Mouse (Mus musculus): ENCODE data around the gene Fras1. TPM values are rescaled to one million over a fixed set of nuclear protein-coding genes. Genes with fewer than 3 reads are reported as not detected.

Gene Fras1
- polyA plus RNA-seq, 1 experiment from 2014 or later: 34.5 TPM

- 92% methylated on average over 4 of the region's 4 CpGs for whole genome bisulfite sequencing
- no peaks in the 10 kb centered on the region for H3K36me3 ChIP-seq (ENCODE audit: control insufficient read depth, insufficient read depth, low read length)
- peaks cover 3 to 11% of the 10 kb centered on the region in 2 experiments; a peak in 1 of 4 replicates for H3K4me1 ChIP-seq (ENCODE audit: control insufficient read depth in 2 of 2, insufficient read depth in 2 of 2, low read length in 2 of 2)
- H3K27me3 ChIP-seq (ENCODE audit: control insufficient read depth, insufficient read depth, low read length): no peaks in the 10 kb centered on the region
- H3K4me2 ChIP-seq (ENCODE audit: low read length): no peak overlapping the region
- no peak overlapping the region for H3K4me3 ChIP-seq (ENCODE audit: control insufficient read depth in 1 of 2, insufficient read depth in 1 of 2, low read depth in 1 of 2, low read length in 2 of 2)
- H3K9ac ChIP-seq (ENCODE audit: low read length): no peak overlapping the region
- no peaks in the 10 kb centered on the region for H3K9me3 ChIP-seq (ENCODE audit: control insufficient read depth, low read length)
- no peak for ATAC-seq (ENCODE audit: insufficient number of reproducible peaks, insufficient read depth, low FRiP score, low read depth)
- no peak overlapping the region for H3K27ac ChIP-seq (replicated peaks in 1 of 2; ENCODE audit: control insufficient read depth in 1 of 2, insufficient read depth in 1 of 2, low read depth in 2 of 2, low read length in 2 of 2)
Measured at GRCm38 (mm10) chr5:96437870-96438269, 64.1 kb downstream of the Fras1 start.

GRCm38 (mm10) chr5:96439811-96440210, 66.1 kb downstream of the Fras1 start:
- Histone ChIP-seq H3K4me1 (ENCODE audit: control insufficient read depth in 2 of 2, insufficient read depth in 2 of 2, low read length in 2 of 2) (peaks cover 3 to 9% of the 10 kb centered on the region in 2 experiments; a peak in 1 of 4 replicates), H3K27me3 (ENCODE audit: control insufficient read depth, insufficient read depth, low read length) (no peaks in the 10 kb centered on the region), H3K27ac (replicated peaks in 1 of 2; ENCODE audit: control insufficient read depth in 1 of 2, insufficient read depth in 1 of 2, low read depth in 2 of 2, low read length in 2 of 2) (no peak overlapping the region), H3K4me2 (ENCODE audit: low read length) (no peak overlapping the region), H3K4me3 (ENCODE audit: control insufficient read depth in 1 of 2, insufficient read depth in 1 of 2, low read depth in 1 of 2, low read length in 2 of 2) (no peak overlapping the region), H3K36me3 (ENCODE audit: control insufficient read depth, insufficient read depth, low read length) (no peaks in the 10 kb centered on the region), H3K9ac (ENCODE audit: low read length) (no peak overlapping the region), H3K9me3 (ENCODE audit: control insufficient read depth, low read length) (no peaks in the 10 kb centered on the region)
- ATAC-seq (ENCODE audit: insufficient number of reproducible peaks, insufficient read depth, low FRiP score, low read depth): no peak
- 92% methylated on average over 4 of the region's 4 CpGs for WGBS

GRCm38 (mm10) chr5:96447460-96447859, 73.7 kb downstream of the Fras1 start:
- Histone ChIP-seq H3K4me1 (ENCODE audit: control insufficient read depth in 2 of 2, insufficient read depth in 2 of 2, low read length in 2 of 2) (no peaks in the 10 kb centered on the region; a peak in 2 of 4 replicates), H3K4me3 (ENCODE audit: control insufficient read depth in 1 of 2, insufficient read depth in 1 of 2, low read depth in 1 of 2, low read length in 2 of 2) (no peak overlapping the region), H3K9me3 (ENCODE audit: control insufficient read depth, low read length) (no peaks in the 10 kb centered on the region), H3K27ac (replicated peaks in 1 of 2; ENCODE audit: control insufficient read depth in 1 of 2, insufficient read depth in 1 of 2, low read depth in 2 of 2, low read length in 2 of 2) (no peak overlapping the region), H3K9ac (ENCODE audit: low read length) (no peak overlapping the region), H3K36me3 (ENCODE audit: control insufficient read depth, insufficient read depth, low read length) (no peaks in the 10 kb centered on the region), H3K4me2 (ENCODE audit: low read length) (no peak overlapping the region), H3K27me3 (ENCODE audit: control insufficient read depth, insufficient read depth, low read length) (no peaks in the 10 kb centered on the region)
- no peak for ATAC-seq (ENCODE audit: insufficient number of reproducible peaks, insufficient read depth, low FRiP score, low read depth)
- 85% methylated on average over 7 of the region's 7 CpGs for WGBS

GRCm38 (mm10) chr5:96452027-96452426, 78.3 kb downstream of the Fras1 start:
- Histone ChIP-seq H3K9ac (ENCODE audit: low read length) (no peak overlapping the region), H3K9me3 (ENCODE audit: control insufficient read depth, low read length) (no peaks in the 10 kb centered on the region), H3K4me1 (ENCODE audit: control insufficient read depth in 2 of 2, insufficient read depth in 2 of 2, low read length in 2 of 2) (peaks cover 7 to 18% of the 10 kb centered on the region in 2 experiments), H3K36me3 (ENCODE audit: control insufficient read depth, insufficient read depth, low read length) (no peaks in the 10 kb centered on the region), H3K4me2 (ENCODE audit: low read length) (no peak overlapping the region), H3K4me3 (ENCODE audit: control insufficient read depth in 1 of 2, insufficient read depth in 1 of 2, low read depth in 1 of 2, low read length in 2 of 2) (no peak overlapping the region), H3K27me3 (ENCODE audit: control insufficient read depth, insufficient read depth, low read length) (no peaks in the 10 kb centered on the region), H3K27ac (replicated peaks in 1 of 2; ENCODE audit: control insufficient read depth in 1 of 2, insufficient read depth in 1 of 2, low read depth in 2 of 2, low read length in 2 of 2) (no peak overlapping the region)
- no peak for ATAC-seq (ENCODE audit: insufficient number of reproducible peaks, insufficient read depth, low FRiP score, low read depth)
- 86% methylated on average over 1 of the region's 1 CpGs for WGBS

- ATAC-seq (ENCODE audit: insufficient number of reproducible peaks, insufficient read depth, low FRiP score, low read depth): no peak
- Histone ChIP-seq H3K27ac (replicated peaks in 1 of 2; ENCODE audit: control insufficient read depth in 1 of 2, insufficient read depth in 1 of 2, low read depth in 2 of 2, low read length in 2 of 2) (no peak overlapping the region), H3K4me3 (ENCODE audit: control insufficient read depth in 1 of 2, insufficient read depth in 1 of 2, low read depth in 1 of 2, low read length in 2 of 2) (no peak overlapping the region), H3K4me2 (ENCODE audit: low read length) (no peak overlapping the region), H3K27me3 (ENCODE audit: control insufficient read depth, insufficient read depth, low read length) (no peaks in the 10 kb centered on the region), H3K9me3 (ENCODE audit: control insufficient read depth, low read length) (no peaks in the 10 kb centered on the region), H3K9ac (ENCODE audit: low read length) (no peak overlapping the region), H3K4me1 (ENCODE audit: control insufficient read depth in 2 of 2, insufficient read depth in 2 of 2, low read length in 2 of 2) (peaks cover 7 to 22% of the 10 kb centered on the region in 2 experiments), H3K36me3 (ENCODE audit: control insufficient read depth, insufficient read depth, low read length) (no peaks in the 10 kb centered on the region)
- WGBS: 85% methylated on average over 5 of the region's 5 CpGs
Measured at GRCm38 (mm10) chr5:96453386-96453785, 79.6 kb downstream of the Fras1 start.

- H3K4me3 ChIP-seq (ENCODE audit: control insufficient read depth in 1 of 2, insufficient read depth in 1 of 2, low read depth in 1 of 2, low read length in 2 of 2): no peak overlapping the region
- H3K27ac ChIP-seq (replicated peaks in 1 of 2; ENCODE audit: control insufficient read depth in 1 of 2, insufficient read depth in 1 of 2, low read depth in 2 of 2, low read length in 2 of 2): peak overlapping the region; percentile 79 to 83
- 39% methylated on average over 3 of the region's 3 CpGs for WGBS
- H3K4me1 ChIP-seq (ENCODE audit: control insufficient read depth in 2 of 2, insufficient read depth in 2 of 2, low read length in 2 of 2): peaks cover 7 to 22% of the 10 kb centered on the region in 2 experiments
- no peaks in the 10 kb centered on the region for H3K9me3 ChIP-seq (ENCODE audit: control insufficient read depth, low read length)
- H3K4me2 ChIP-seq (ENCODE audit: low read length): no peak overlapping the region
- H3K27me3 ChIP-seq (ENCODE audit: control insufficient read depth, insufficient read depth, low read length): no peaks in the 10 kb centered on the region
- ATAC-seq (ENCODE audit: insufficient number of reproducible peaks, insufficient read depth, low FRiP score, low read depth): no peak
- no peak overlapping the region for H3K9ac ChIP-seq (ENCODE audit: low read length)
- H3K36me3 ChIP-seq (ENCODE audit: control insufficient read depth, insufficient read depth, low read length): no peaks in the 10 kb centered on the region
Measured at GRCm38 (mm10) chr5:96454422-96454821, 80.7 kb downstream of the Fras1 start.

GRCm38 (mm10) chr5:96455241-96455640, 81.5 kb downstream of the Fras1 start:
- Histone ChIP-seq H3K27ac (replicated peaks in 1 of 2; ENCODE audit: control insufficient read depth in 1 of 2, insufficient read depth in 1 of 2, low read depth in 2 of 2, low read length in 2 of 2) (peak overlapping the region; percentile 79 to 83), H3K9ac (ENCODE audit: low read length) (no peak overlapping the region), H3K27me3 (ENCODE audit: control insufficient read depth, insufficient read depth, low read length) (no peaks in the 10 kb centered on the region), H3K36me3 (ENCODE audit: control insufficient read depth, insufficient read depth, low read length) (no peaks in the 10 kb centered on the region), H3K4me2 (ENCODE audit: low read length) (no peak overlapping the region), H3K9me3 (ENCODE audit: control insufficient read depth, low read length) (no peaks in the 10 kb centered on the region), H3K4me3 (ENCODE audit: control insufficient read depth in 1 of 2, insufficient read depth in 1 of 2, low read depth in 1 of 2, low read length in 2 of 2) (no peak overlapping the region), H3K4me1 (ENCODE audit: control insufficient read depth in 2 of 2, insufficient read depth in 2 of 2, low read length in 2 of 2) (peaks cover 7 to 22% of the 10 kb centered on the region in 2 experiments)
- no peak for ATAC-seq (ENCODE audit: insufficient number of reproducible peaks, insufficient read depth, low FRiP score, low read depth)
- WGBS: 28% methylated on average over 2 of the region's 2 CpGs

- H3K9ac ChIP-seq (ENCODE audit: low read length): no peak overlapping the region
- peaks cover 7 to 22% of the 10 kb centered on the region in 2 experiments for H3K4me1 ChIP-seq (ENCODE audit: control insufficient read depth in 2 of 2, insufficient read depth in 2 of 2, low read length in 2 of 2)
- H3K4me3 ChIP-seq (ENCODE audit: control insufficient read depth in 1 of 2, insufficient read depth in 1 of 2, low read depth in 1 of 2, low read length in 2 of 2): no peak overlapping the region
- no peaks in the 10 kb centered on the region for H3K36me3 ChIP-seq (ENCODE audit: control insufficient read depth, insufficient read depth, low read length)
- 61% methylated on average over 4 of the region's 4 CpGs for WGBS
- no peak overlapping the region for H3K4me2 ChIP-seq (ENCODE audit: low read length)
- no peaks in the 10 kb centered on the region for H3K9me3 ChIP-seq (ENCODE audit: control insufficient read depth, low read length)
- no peak for ATAC-seq (ENCODE audit: insufficient number of reproducible peaks, insufficient read depth, low FRiP score, low read depth)
- no peak overlapping the region for H3K27ac ChIP-seq (replicated peaks in 1 of 2; ENCODE audit: control insufficient read depth in 1 of 2, insufficient read depth in 1 of 2, low read depth in 2 of 2, low read length in 2 of 2)
- H3K27me3 ChIP-seq (ENCODE audit: control insufficient read depth, insufficient read depth, low read length): no peaks in the 10 kb centered on the region
Measured at GRCm38 (mm10) chr5:96457436-96457958, 83.7 kb downstream of the Fras1 start.

Measured in heart, embryonic 14.5 days (tissue).